Mouse (Mus musculus) kidney, postnatal 0 days (tissue): ENCODE measurements around the gene Prss12. TPM values are rescaled to one million over a fixed set of nuclear protein-coding genes. Genes with fewer than 3 reads are reported as not detected.

Experiments used
- ATAC-seq: fragments of 200-750 bp; cut with Nextera tagmentation; replicated peaks from 2 replicates; pipeline ENCODE4 v1.8.0; 2017; ENCODE audit warnings: low read depth, moderate number of reproducible peaks, moderate TSS enrichment, moderate library complexity; ENCODE audit not compliant: low FRiP score
- DNase-seq: peaks from one replicate; pipeline ENCODE4 v3.0.0-alpha.2; 2016; ENCODE audit warnings: low spot score
- H3K27ac ChIP-seq: fragments of 300-500 bp; sonication (generic); 2 replicates; pipeline ENCODE4 v1.5.1; 2014; ENCODE audit warnings: mild to moderate bottlenecking
- H3K27me3 ChIP-seq: fragments of 300-500 bp; sonication (generic); 2 replicates; pipeline ENCODE4 v1.6.1; 2014; ENCODE audit warnings: low read length, mixed read lengths; ENCODE audit not compliant: insufficient read depth
- H3K36me3 ChIP-seq: fragments of 300-500 bp; sonication (generic); 2 replicates; pipeline ENCODE4 v1.6.1; 2014; ENCODE audit warnings: low read length, mixed read lengths; ENCODE audit not compliant: insufficient read depth
- H3K4me1 ChIP-seq: fragments of 300-500 bp; sonication (generic); replicated peaks from 2 replicates; pipeline ENCODE4 v1.6.1; 2014; ENCODE audit warnings: antibody characterized with exemption, low read length, mixed read lengths; ENCODE audit not compliant: insufficient read depth
- H3K4me2 ChIP-seq: fragments of 300-500 bp; sonication (generic); 2 replicates; pipeline ENCODE4 v1.6.1; 2014; ENCODE audit warnings: mild to moderate bottlenecking, low read length, moderate library complexity, mixed read lengths
- H3K4me3 ChIP-seq: fragments of 300-500 bp; sonication (generic); replicated peaks from 2 replicates; pipeline ENCODE4 v1.5.1; 2014; ENCODE audit warnings: low read depth, low read length
- H3K9ac ChIP-seq: fragments of 300-500 bp; sonication (generic); 2 replicates; pipeline ENCODE4 v1.6.1; 2014; ENCODE audit warnings: low read depth, low read length
- H3K9me3 ChIP-seq: fragments of 300-500 bp; sonication (generic); replicated peaks from 2 replicates; pipeline ENCODE4 v1.6.1; 2016; ENCODE audit warnings: low read length, inconsistent platforms, mixed read lengths
- CTCF ChIP-seq: IDR thresholded peaks from 2 replicates; pipeline ENCODE4 v1.5.1; 2016; ENCODE audit warnings: antibody characterized with exemption, low read depth, mild to moderate bottlenecking, moderate library complexity
- WGBS: fragments of 180-500 bp; shearing (Covaris S2); extraction: QIAGEN DNeasy Blood & Tissue Kit; methylation state at CpG from one replicate; pipeline ENCODE4 v1.1.7; 2014; 5-methylcytosine and 5-hydroxymethylcytosine counted together
- polyA plus RNA-seq: library from polyadenylated mRNA; unstranded; fragments of >200 nt; fragmentation: Nextera tagmentation; extraction: Ambion mirVana; gene quantifications from 2 replicates; pipeline ENCODE4 v1.2.1, GENCODE M21; 2015

Gene Prss12
- polyA plus RNA-seq, 1 experiment from 2014 or later: 6.3 TPM

DNA sequence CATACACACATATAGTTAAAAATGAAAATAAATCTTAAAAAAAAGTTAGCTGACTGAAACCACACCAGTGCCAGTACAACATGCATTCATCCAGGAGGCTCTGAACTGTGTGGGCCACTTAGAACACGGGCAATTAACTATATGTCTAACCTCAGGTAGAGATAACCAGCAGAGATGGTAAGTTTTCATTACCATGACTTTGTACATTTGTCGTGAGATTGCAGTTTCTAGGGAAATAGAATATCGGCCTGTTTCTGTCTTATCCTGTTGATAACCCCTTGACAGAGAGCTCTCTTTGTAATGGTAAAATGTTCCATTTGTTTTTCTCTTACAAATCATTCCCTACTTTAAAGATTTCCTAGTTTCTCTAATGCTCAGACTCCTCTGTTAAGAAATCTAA lies 103.8 kb downstream of the Prss12 start:
- TF ChIP-seq CTCF: no peak
- no peak overlapping the region for H3K4me2 ChIP-seq
- H3K27me3 ChIP-seq: no peaks in the 10 kb centered on the region
- no peaks in the 10 kb centered on the region for H3K9me3 ChIP-seq
- DNase-seq: no peak
- no peak overlapping the region for H3K27ac ChIP-seq
- no peaks in the 10 kb centered on the region for H3K36me3 ChIP-seq
- H3K4me3 ChIP-seq: no peak overlapping the region
- H3K9ac ChIP-seq: no peak overlapping the region
- H3K4me1 ChIP-seq: no peaks in the 10 kb centered on the region
- ATAC-seq: no peak
- WGBS: 78% methylated on average over 3 of the region's 3 CpGs

- no peaks in the 10 kb centered on the region for H3K4me1 ChIP-seq
- 76% methylated on average over 6 of the region's 6 CpGs for WGBS
- no peak overlapping the region for H3K27ac ChIP-seq
- H3K36me3 ChIP-seq: no peaks in the 10 kb centered on the region
- H3K27me3 ChIP-seq: no peaks in the 10 kb centered on the region
- H3K4me2 ChIP-seq: no peak overlapping the region
- H3K9ac ChIP-seq: no peak overlapping the region
- TF ChIP-seq CTCF: no peak
- H3K4me3 ChIP-seq: no peak overlapping the region
- ATAC-seq (no peak), DNase-seq (no peak)
- H3K9me3 ChIP-seq: no peaks in the 10 kb centered on the region
Measured at GRCm38 (mm10) chr3:123553872-123554271, 107.2 kb downstream of the Prss12 start.

DNA sequence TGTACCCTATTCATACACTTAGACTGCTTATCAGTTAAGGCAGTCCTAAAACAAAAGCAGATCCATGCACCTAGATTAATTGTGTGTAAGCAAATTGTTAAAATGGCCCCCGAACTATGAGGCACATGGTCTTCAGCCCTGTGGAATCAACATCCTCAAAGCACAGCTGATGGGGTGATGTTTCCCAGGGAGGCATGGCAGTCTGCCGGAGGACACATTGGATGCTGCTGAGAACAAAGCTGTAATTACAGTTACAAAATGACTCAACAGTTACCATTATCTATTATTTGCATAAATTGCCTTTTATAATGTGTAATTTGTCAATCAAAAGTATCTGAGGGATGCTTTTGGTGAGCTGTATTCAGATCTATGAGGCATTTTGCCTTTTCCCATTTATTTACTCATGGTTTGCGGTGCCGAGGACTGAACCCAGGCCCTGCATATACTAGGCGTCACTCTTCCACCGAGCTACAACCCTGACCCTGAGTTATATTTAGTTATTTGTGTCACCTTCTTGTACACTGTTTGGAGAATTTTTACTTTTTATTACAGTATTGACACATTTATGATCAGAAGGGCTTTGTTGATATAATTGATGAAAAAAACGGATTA lies 108.6 kb downstream of the Prss12 start:
- 91% methylated on average over 7 of the region's 7 CpGs for WGBS
- no peaks in the 10 kb centered on the region for H3K27me3 ChIP-seq
- H3K36me3 ChIP-seq: no peaks in the 10 kb centered on the region
- no peaks in the 10 kb centered on the region for H3K4me1 ChIP-seq
- no peaks in the 10 kb centered on the region for H3K9me3 ChIP-seq
- no peak overlapping the region for H3K9ac ChIP-seq
- ATAC-seq (no peak), DNase-seq (no peak)
- no peak overlapping the region for H3K27ac ChIP-seq
- H3K4me2 ChIP-seq: no peak overlapping the region
- TF ChIP-seq CTCF: no peak
- H3K4me3 ChIP-seq: no peak overlapping the region

Other genes with a start within 250 kb of the Prss12 start
- gene Synpo2, start 210.8 kb upstream of the Prss12 start, polyA plus RNA-seq: 5.1 and 5.2 TPM in 2 replicates
- 51.4 and 61.1 TPM in 2 replicates for gene Sec24d, start 179.5 kb upstream of the Prss12 start, polyA plus RNA-seq
- 21.5 and 23.2 TPM in 2 replicates for gene Mettl14, start 60.8 kb upstream of the Prss12 start, polyA plus RNA-seq
- gene Ndst3, start 243.9 kb downstream of the Prss12 start, polyA plus RNA-seq: 0.66 and 0.71 TPM in 2 replicates